Mouse (Mus musculus): ENCODE measurements around the gene Tex2. TPM values are rescaled to one million over a fixed set of nuclear protein-coding genes. Genes with fewer than 3 reads are reported as not detected.
"Not testable (repeated sequence)": the region's sequence is repeated elsewhere in the genome, so short reads cannot be mapped to it uniquely, and the experiment has no call there.

Tex2 gene
- polyA plus RNA-seq, 1 experiment from 2014 or later, result 11.2 TPM

DNA sequence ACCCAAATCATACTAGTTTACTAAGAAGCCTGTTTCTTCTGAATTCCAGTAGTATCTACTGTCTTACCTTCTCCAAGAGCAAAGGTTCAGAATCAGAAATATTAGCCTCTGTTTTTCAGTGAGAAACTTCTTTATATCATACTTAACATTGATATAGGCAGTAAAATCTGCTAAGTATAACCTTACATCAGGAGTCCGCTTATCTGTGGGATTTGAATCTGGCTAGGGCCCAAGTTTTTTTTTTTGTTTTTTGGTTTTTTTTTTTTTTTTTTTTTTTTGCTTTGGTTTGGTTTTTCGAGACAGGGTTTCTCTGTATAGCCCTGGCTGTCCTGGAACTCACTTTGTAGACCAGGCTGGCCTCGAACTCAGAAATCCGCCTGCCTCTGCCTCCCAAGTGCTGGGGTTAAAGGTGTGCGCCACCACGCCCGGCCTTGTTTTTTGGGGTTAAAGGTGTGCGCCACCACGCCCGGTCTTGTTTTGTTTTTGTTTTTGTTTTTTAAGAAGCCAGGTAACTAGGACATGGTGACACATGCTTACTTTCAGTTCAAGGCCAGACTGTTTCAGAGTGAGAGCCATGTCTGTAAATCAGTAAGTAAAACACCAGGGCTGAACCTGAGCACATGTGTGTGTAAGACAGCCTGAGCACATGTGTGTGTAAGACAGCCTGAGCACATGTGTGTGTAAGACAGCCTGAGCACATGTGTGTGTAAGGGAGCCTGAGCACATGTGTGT is 35.4 kb downstream of the Tex2 start:
- not testable (repeated sequence) for H3K4me2 ChIP-seq (replicated peaks; ENCODE audit: low read depth, low read length); H3K9ac ChIP-seq (ENCODE audit: low read depth, low read length); H3K4me3 ChIP-seq (ENCODE audit: low read depth, low read length); H3K36me3 ChIP-seq (ENCODE audit: control insufficient read depth, insufficient read depth, low read length); H3K9me3 ChIP-seq (ENCODE audit: control insufficient read depth, low read length); H3K27me3 ChIP-seq (ENCODE audit: control insufficient read depth, insufficient read depth, low read length); H3K27ac ChIP-seq (ENCODE audit: low read depth, low read length); ATAC-seq (ENCODE audit: low FRiP score); DNase-seq (ENCODE audit: low spot score); H3K4me1 ChIP-seq (replicated peaks; ENCODE audit: control insufficient read depth, insufficient read depth, low read length)
- WGBS, result 97% methylated on average over 8 of the region's 10 CpGs

DNA sequence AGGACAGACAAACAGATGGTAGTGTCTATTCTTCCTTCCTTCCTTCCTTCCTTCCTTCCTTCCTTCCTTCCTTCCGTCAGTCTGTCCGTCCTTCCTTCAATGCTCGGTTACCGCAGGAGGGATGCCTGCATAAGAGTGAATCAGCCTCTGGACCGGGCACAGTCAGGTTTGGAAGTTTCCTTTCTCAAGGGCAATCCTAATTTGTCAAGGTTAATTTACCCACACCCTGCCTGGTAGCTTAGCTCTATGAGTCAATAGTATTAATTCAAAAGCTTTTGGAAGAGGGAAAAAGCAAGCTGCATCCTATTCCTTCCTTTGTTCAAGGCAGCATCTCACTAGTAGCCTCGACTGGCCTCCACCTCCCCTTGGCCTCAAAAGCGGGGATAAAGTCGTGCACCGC is 38.8 kb downstream of the Tex2 start:
- H3K36me3 ChIP-seq (ENCODE audit: control insufficient read depth, insufficient read depth, low read length), result no peaks in the 10 kb centered on the region
- 0 out of 2 replicates have a peak, but pooled peaks cover 4% of the 10 kb centered on the region for H3K4me1 ChIP-seq (replicated peaks; ENCODE audit: control insufficient read depth, insufficient read depth, low read length)
- 87% methylated on average over 9 of the region's 9 CpGs for WGBS
- H3K4me2 ChIP-seq (replicated peaks; ENCODE audit: low read depth, low read length), result no peak overlapping the region
- H3K27me3 ChIP-seq (ENCODE audit: control insufficient read depth, insufficient read depth, low read length), result no peaks in the 10 kb centered on the region
- no peaks in the 10 kb centered on the region for H3K9me3 ChIP-seq (ENCODE audit: control insufficient read depth, low read length)
- ATAC-seq (ENCODE audit: low FRiP score) (no peak), DNase-seq (ENCODE audit: low spot score) (no peak)
- H3K27ac ChIP-seq (ENCODE audit: low read depth, low read length), result no peak overlapping the region
- H3K9ac ChIP-seq (ENCODE audit: low read depth, low read length), result no peak overlapping the region
- no peak overlapping the region for H3K4me3 ChIP-seq (ENCODE audit: low read depth, low read length)

DNA sequence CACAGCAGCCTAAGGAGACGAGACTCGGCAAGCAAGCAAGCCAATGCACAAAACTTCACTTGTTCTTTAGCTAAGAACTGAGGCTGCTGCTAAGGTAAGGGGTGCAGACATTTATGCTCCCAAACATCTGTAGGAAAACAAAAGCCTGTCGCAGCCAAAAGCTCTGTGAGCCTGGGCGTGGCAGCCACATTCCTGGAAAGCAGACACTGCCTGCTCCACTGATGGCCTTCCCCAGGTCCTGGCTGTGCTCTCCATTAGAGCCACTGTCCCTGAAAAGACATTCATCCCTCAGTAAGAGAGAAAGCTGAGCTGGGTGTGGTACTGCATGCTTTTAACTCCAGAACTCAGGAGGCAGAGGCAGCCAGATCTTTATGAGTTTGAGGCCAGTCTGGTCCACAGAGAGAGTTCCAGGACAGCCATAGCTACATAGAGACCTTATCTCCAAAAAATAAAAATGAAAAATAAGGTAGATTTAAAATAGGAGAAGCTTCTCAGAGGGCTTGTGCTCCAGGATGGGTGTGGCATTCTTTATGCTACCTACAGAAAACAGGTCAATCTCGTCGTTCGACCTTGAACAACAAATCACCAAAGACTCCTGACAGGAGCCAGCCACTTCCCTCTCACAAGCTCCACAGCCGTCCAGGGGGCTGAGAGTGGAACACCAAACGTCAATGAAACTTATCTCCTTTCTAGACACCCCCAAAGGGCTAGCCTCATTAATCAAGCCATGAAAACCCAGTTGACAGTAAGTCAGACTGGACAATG is 39.6 kb downstream of the Tex2 start:
- no peak overlapping the region for H3K4me2 ChIP-seq (replicated peaks; ENCODE audit: low read depth, low read length)
- no peak for DNase-seq (ENCODE audit: low spot score)
- no peaks in the 10 kb centered on the region for H3K27me3 ChIP-seq (ENCODE audit: control insufficient read depth, insufficient read depth, low read length)
- H3K4me1 ChIP-seq (replicated peaks; ENCODE audit: control insufficient read depth, insufficient read depth, low read length), result 0 out of 2 replicates have a peak, but pooled peaks cover 4% of the 10 kb centered on the region
- ATAC-seq (ENCODE audit: low FRiP score), result no peak
- H3K9me3 ChIP-seq (ENCODE audit: control insufficient read depth, low read length), result no peaks in the 10 kb centered on the region
- WGBS, result 64% methylated on average over 9 of the region's 9 CpGs
- no peak overlapping the region for H3K27ac ChIP-seq (ENCODE audit: low read depth, low read length)
- no peaks in the 10 kb centered on the region for H3K36me3 ChIP-seq (ENCODE audit: control insufficient read depth, insufficient read depth, low read length)
- no peak overlapping the region for H3K9ac ChIP-seq (ENCODE audit: low read depth, low read length)
- H3K4me3 ChIP-seq (ENCODE audit: low read depth, low read length), result no peak overlapping the region

DNA sequence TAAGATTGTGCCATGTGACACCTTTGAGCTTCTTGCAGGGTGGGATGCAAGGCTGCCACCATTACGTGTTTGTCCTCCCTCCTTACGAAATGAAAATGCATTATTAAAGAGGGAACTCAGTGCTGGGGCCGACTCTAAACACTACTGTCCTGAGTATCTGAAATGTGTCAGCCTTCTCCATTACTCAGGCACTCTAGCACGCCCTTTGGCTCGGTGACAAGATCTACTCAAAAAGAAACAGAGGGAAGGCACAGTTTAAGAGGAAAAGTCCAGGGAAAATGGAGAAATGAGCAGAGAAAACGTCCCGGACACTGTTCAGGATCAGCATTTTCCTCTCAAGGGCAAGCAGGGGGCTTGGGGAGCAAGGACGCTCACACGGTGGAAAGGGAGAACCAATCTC is 40.3 kb downstream of the Tex2 start:
- 0 out of 2 replicates have a peak, but pooled peaks cover 4% of the 10 kb centered on the region for H3K4me1 ChIP-seq (replicated peaks; ENCODE audit: control insufficient read depth, insufficient read depth, low read length)
- no peak for ATAC-seq (ENCODE audit: low FRiP score)

DNA sequence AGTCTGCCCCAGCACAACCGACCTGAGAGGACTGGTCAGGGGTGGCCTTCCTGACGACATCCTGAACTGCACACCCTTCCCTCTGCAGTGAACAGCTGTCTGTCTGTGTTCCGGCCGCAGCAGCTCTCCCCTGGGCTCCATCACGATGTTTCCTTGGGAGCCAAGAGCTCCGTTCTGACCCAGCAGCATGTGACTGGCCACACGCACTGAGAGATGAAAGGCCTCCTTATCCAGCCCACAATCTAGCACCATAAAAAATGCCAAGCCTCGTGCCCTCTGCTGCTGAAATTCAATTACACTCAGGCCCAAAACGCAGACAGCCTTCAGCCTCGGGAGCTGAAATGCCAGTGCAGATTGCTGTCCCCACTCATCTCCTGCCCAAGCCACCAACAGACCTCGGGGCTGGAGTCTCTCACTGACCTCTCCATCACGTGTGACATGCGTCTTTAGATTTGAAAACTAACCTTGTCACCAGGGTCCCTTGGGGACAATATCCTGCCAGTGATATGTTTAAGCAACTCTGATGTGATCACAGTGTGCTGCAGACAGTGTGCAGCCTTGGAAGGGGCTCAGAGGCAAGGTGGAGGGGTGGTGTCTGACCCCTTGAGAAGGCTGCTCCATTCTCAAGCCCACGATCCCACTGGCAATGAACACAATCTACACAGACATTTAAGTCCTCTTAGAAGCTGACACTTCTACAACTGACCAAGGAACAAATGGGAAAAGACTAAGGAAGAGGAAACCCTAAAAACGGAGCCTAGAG is 41.0 kb downstream of the Tex2 start:
- no peaks in the 10 kb centered on the region for H3K9me3 ChIP-seq (ENCODE audit: control insufficient read depth, low read length)
- H3K4me1 ChIP-seq (replicated peaks; ENCODE audit: control insufficient read depth, insufficient read depth, low read length), result 0 out of 2 replicates have a peak, but pooled peaks cover 4% of the 10 kb centered on the region
- ATAC-seq (ENCODE audit: low FRiP score), result 0 out of 2 replicates have a peak, but pooled peaks have one; percentile 33
- 60% methylated on average over 15 of the region's 15 CpGs for WGBS
- no peak overlapping the region for H3K4me3 ChIP-seq (ENCODE audit: low read depth, low read length)
- DNase-seq (ENCODE audit: low spot score), result no peak
- H3K36me3 ChIP-seq (ENCODE audit: control insufficient read depth, insufficient read depth, low read length), result peaks cover 1% of the 10 kb centered on the region; the same call in 1 of the 2 replicates
- no peak overlapping the region for H3K9ac ChIP-seq (ENCODE audit: low read depth, low read length)
- no peak overlapping the region for H3K27ac ChIP-seq (ENCODE audit: low read depth, low read length)
- H3K4me2 ChIP-seq (replicated peaks; ENCODE audit: low read depth, low read length), result no peak overlapping the region
- no peaks in the 10 kb centered on the region for H3K27me3 ChIP-seq (ENCODE audit: control insufficient read depth, insufficient read depth, low read length)

More for the DNA sequence above, 40.3 kb downstream of the Tex2 start:
- WGBS, result 78% methylated on average over 9 of the region's 9 CpGs
- no peak overlapping the region for H3K9ac ChIP-seq (ENCODE audit: low read depth, low read length)
- no peak overlapping the region for H3K4me2 ChIP-seq (replicated peaks; ENCODE audit: low read depth, low read length)
- H3K27me3 ChIP-seq (ENCODE audit: control insufficient read depth, insufficient read depth, low read length), result no peaks in the 10 kb centered on the region
- no peaks in the 10 kb centered on the region for H3K36me3 ChIP-seq (ENCODE audit: control insufficient read depth, insufficient read depth, low read length)
- no peak for DNase-seq (ENCODE audit: low spot score)
- H3K9me3 ChIP-seq (ENCODE audit: control insufficient read depth, low read length), result no peaks in the 10 kb centered on the region
- H3K27ac ChIP-seq (ENCODE audit: low read depth, low read length), result no peak overlapping the region
- H3K4me3 ChIP-seq (ENCODE audit: low read depth, low read length), result no peak overlapping the region

DNA sequence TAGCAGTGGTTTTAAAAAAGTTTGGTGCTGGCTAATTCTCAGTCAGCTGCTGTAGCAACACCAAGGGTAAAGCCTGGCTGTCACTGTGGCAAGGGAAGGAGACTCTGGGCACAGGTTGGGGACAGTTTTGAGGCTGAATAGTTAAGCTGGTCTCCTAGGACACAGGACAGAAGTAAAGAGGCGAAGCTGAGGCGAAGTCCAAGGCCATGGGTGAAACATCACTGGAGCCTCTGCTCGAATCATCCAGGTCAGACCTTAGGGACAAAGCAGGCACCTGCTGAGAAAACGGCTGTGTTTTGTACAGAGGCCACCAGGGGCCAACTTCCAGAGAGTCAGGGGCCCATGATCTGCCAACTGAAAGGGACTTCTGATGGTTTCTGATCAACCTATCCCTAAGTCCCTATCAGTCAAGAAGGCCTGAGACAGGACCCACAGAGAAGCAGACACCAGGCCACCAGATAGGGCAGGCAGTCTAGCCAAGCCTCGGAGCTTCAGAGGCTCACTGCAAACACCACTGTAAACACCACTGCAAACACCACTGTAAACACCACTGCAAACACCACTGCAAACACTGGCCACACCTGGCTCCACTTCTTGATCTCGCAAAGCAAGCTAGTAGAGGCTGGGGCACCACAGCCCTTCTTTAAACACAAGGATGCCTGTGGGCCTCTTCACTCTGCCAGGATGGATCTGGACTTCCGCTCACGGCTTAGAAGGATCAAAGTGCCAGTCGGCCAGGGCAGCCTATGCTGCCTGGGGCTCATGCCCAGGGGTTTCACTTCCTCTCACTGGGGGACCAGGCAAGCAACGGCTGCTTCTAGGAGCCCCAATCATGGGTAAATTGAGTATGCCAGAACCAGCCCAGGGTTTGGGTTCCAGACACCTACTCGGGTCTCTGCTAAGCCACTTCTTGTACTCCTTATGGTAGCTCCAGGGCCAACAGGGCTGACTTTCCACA is 41.9 kb downstream of the Tex2 start:
- ATAC-seq (ENCODE audit: low FRiP score) (no peak), DNase-seq (ENCODE audit: low spot score) (no peak)
- Histone ChIP-seq H3K27ac (ENCODE audit: low read depth, low read length) (no peak overlapping the region), H3K9ac (ENCODE audit: low read depth, low read length) (no peak overlapping the region), H3K4me3 (ENCODE audit: low read depth, low read length) (no peak overlapping the region), H3K27me3 (ENCODE audit: control insufficient read depth, insufficient read depth, low read length) (no peaks in the 10 kb centered on the region), H3K9me3 (ENCODE audit: control insufficient read depth, low read length) (no peaks in the 10 kb centered on the region), H3K4me1 (replicated peaks; ENCODE audit: control insufficient read depth, insufficient read depth, low read length) (0 out of 2 replicates have a peak, but pooled peaks cover 4% of the 10 kb centered on the region), H3K4me2 (replicated peaks; ENCODE audit: low read depth, low read length) (no peak overlapping the region), H3K36me3 (ENCODE audit: control insufficient read depth, insufficient read depth, low read length) (peaks cover 5% of the 10 kb centered on the region; the same call in 1 of the 2 replicates)
- WGBS, result 83% methylated on average over 11 of the region's 11 CpGs

DNA sequence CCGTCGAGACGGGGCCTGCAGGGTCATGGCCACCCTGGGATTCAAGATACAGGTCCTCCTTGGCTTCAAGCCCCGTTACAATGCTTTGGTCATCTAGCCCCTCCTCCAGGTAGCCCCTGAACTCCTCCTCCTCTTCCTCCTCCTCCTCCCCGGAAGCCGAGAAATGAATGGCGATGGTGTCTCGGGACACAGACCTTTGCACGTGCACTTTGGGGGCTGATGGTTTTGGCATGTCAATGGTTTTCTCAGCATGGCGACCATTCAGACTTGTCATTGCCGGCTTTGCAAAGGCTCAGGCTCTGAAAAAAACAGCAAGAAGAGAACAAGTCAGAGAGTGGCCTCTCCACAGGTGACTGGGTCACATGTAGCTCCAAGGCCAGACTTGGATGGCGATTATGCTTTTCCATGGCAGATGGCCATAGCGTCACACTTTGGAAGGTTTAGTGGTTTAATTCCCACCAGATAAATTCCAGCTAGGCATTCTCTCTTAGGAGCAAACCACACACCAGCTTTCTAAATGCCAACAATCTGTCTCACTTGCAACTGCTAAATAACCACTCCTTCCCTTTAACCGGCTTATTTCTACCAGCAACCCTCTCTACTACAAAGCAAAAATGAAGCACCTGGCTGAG is 44.8 kb downstream of the Tex2 start:
- H3K4me2 ChIP-seq (replicated peaks; ENCODE audit: low read depth, low read length), result no peak overlapping the region
- H3K36me3 ChIP-seq (ENCODE audit: control insufficient read depth, insufficient read depth, low read length), result peaks cover 5% of the 10 kb centered on the region; the same call in 1 of the 2 replicates
- WGBS, result 78% methylated on average over 14 of the region's 14 CpGs
- H3K9ac ChIP-seq (ENCODE audit: low read depth, low read length), result no peak overlapping the region
- no peak overlapping the region for H3K27ac ChIP-seq (ENCODE audit: low read depth, low read length)
- no peaks in the 10 kb centered on the region for H3K27me3 ChIP-seq (ENCODE audit: control insufficient read depth, insufficient read depth, low read length)
- DNase-seq (ENCODE audit: low spot score) (no peak), ATAC-seq (ENCODE audit: low FRiP score) (no peak)
- no peak overlapping the region for H3K4me3 ChIP-seq (ENCODE audit: low read depth, low read length)
- H3K4me1 ChIP-seq (replicated peaks; ENCODE audit: control insufficient read depth, insufficient read depth, low read length), result 0 out of 2 replicates have a peak, but pooled peaks cover 4% of the 10 kb centered on the region
- no peaks in the 10 kb centered on the region for H3K9me3 ChIP-seq (ENCODE audit: control insufficient read depth, low read length)

Data from hindbrain, embryonic 11.5 days (tissue).